Mouse (Mus musculus) neural tube, embryonic 10.5 days (tissue): ENCODE data around the gene H2-Q4.
A peak's percentile ranks its signal among the peaks of the same experiment; 100 is the strongest.
"Not testable (repeated sequence)": the region's sequence is repeated elsewhere in the genome, so short reads cannot be mapped to it uniquely, and the experiment has no call there.

Experiments used
- DNase-seq: peaks from one replicate; pipeline ENCODE4 v3.0.0-alpha.2; 2017; ENCODE audit warnings: low spot score; ENCODE audit errors: extremely low spot score

H2-Q4 gene

GRCm38 (mm10) chr17:35379369-35379728, at the start of gene H2-Q4:
H2-Q4 (plus strand) TSS chr17:35379617.
- peak; percentile 78 for DNase-seq

GRCm38 (mm10) chr17:35329714-35330113, 49.7 kb upstream of the H2-Q4 start:
- DNase-seq, result not testable (repeated sequence)

- not testable (repeated sequence) for DNase-seq
Measured at GRCm38 (mm10) chr17:35331546-35331945, 47.9 kb upstream of the H2-Q4 start.

GRCm38 (mm10) chr17:35342071-35342671, 37.2 kb upstream of the H2-Q4 start, which contains the start of gene H2-Q2:
H2-Q2 (plus strand) TSS chr17:35342242.
- DNase-seq, result no peak

GRCm38 (mm10) chr17:35342711-35343476, 36.5 kb upstream of the H2-Q4 start:
- peak; percentile 27 for DNase-seq

GRCm38 (mm10) chr17:35347659-35348058, 31.8 kb upstream of the H2-Q4 start:
- not testable (repeated sequence) for DNase-seq

GRCm38 (mm10) chr17:35353275-35353674, 26.1 kb upstream of the H2-Q4 start:
- not testable (repeated sequence) for DNase-seq

GRCm38 (mm10) chr17:35354071-35354470, 25.3 kb upstream of the H2-Q4 start:
- DNase-seq, result no peak

- no peak for DNase-seq
Measured at GRCm38 (mm10) chr17:35357086-35357485, 22.3 kb upstream of the H2-Q4 start.

GRCm38 (mm10) chr17:35358763-35359469, 20.5 kb upstream of the H2-Q4 start:
- no peak for DNase-seq

- DNase-seq, result peak; percentile 30
Measured at GRCm38 (mm10) chr17:35359470-35359862, 20.0 kb upstream of the H2-Q4 start.

- DNase-seq, result peak; percentile 42
Measured at GRCm38 (mm10) chr17:35379729-35380451, 473 bp downstream of the H2-Q4 start.

GRCm38 (mm10) chr17:35389796-35390195, 10.4 kb downstream of the H2-Q4 start:
- peak; percentile 58 for DNase-seq

- DNase-seq, result not testable (repeated sequence)
Measured at GRCm38 (mm10) chr17:35392671-35393070, 13.3 kb downstream of the H2-Q4 start.

GRCm38 (mm10) chr17:35393864-35394800, 14.7 kb downstream of the H2-Q4 start:
- not testable (repeated sequence) for DNase-seq

- not testable (repeated sequence) for DNase-seq
Measured at GRCm38 (mm10) chr17:35396956-35397355, 17.5 kb downstream of the H2-Q4 start.

- not testable (repeated sequence) for DNase-seq
Measured at GRCm38 (mm10) chr17:35413057-35413456, 33.6 kb downstream of the H2-Q4 start.

- not testable (repeated sequence) for DNase-seq
Measured at GRCm38 (mm10) chr17:35415273-35416129, 36.1 kb downstream of the H2-Q4 start.

GRCm38 (mm10) chr17:35418772-35419171, 39.4 kb downstream of the H2-Q4 start:
- DNase-seq, result peak; percentile 14
